Mouse (Mus musculus) MEL (cell line): ENCODE data around the gene Apbb2. TPM values are rescaled to one million over a fixed set of nuclear protein-coding genes. Genes with fewer than 3 reads are reported as not detected.

Experiments used
- DNase-seq: peaks from one replicate; pipeline ENCODE4 v3.0.0; 2011; ENCODE audit warnings: low read depth, low spot score
- H3K27ac ChIP-seq: 2 replicates; pipeline ENCODE4 v1.5.1; 2012; ENCODE audit warnings: low read depth, mild to moderate bottlenecking, control low read depth, low read length, moderate library complexity; ENCODE audit not compliant: control insufficient read depth
- H3K27me3 ChIP-seq, 2 experiments: fragments of 150-350 bp in 1 of 2; sonication (generic) in 1 of 2; 2 replicates each; pipeline ENCODE4 v1.6.1; 2012; ENCODE audit warnings: low read length in 2 of 2, mild to moderate bottlenecking in 2 of 2, improper control_type of control experiment in 1 of 2, moderate library complexity in 1 of 2; ENCODE audit not compliant: insufficient read depth in 2 of 2, control insufficient read depth in 1 of 2
- H3K36me3 ChIP-seq, 2 experiments: 2 replicates each; pipeline ENCODE4 v1.6.1; 2012 to 2014; ENCODE audit warnings: low read length in 2 of 2, improper control_type of control experiment in 1 of 2, inconsistent platforms in 1 of 2, mild to moderate bottlenecking in 1 of 2; ENCODE audit not compliant: insufficient read depth in 2 of 2, control insufficient read depth in 1 of 2
- H3K4me1 ChIP-seq, 2 experiments: fragments of 150-350 bp in 1 of 2; sonication (generic) in 1 of 2; 2 replicates each; pipeline ENCODE4 v1.6.1; 2012; ENCODE audit warnings: low read length in 2 of 2, improper control_type of control experiment in 1 of 2, mild to moderate bottlenecking in 1 of 2; ENCODE audit not compliant: insufficient read depth in 2 of 2, control insufficient read depth in 1 of 2
- H3K4me3 ChIP-seq, 2 experiments: fragments of 150-350 bp in 1 of 2; sonication (generic) in 1 of 2; 2 replicates each; pipeline ENCODE4 v1.5.1; 2012; ENCODE audit warnings: low read depth in 2 of 2, low read length in 2 of 2, mild to moderate bottlenecking in 2 of 2, moderate library complexity in 2 of 2, control low read depth in 1 of 2, improper control_type of control experiment in 1 of 2; ENCODE audit not compliant: control insufficient read depth in 1 of 2, insufficient read depth in 1 of 2
- H3K79me2 ChIP-seq: 2 replicates; pipeline ENCODE4 v1.6.1; 2012; ENCODE audit warnings: mild to moderate bottlenecking, low read length, moderate library complexity; ENCODE audit not compliant: control insufficient read depth, poor library complexity, insufficient read depth
- H3K9ac ChIP-seq: 2 replicates; pipeline ENCODE4 v1.6.1; 2012; ENCODE audit warnings: low read depth, mild to moderate bottlenecking, control low read depth, low read length, moderate library complexity; ENCODE audit not compliant: control insufficient read depth, poor library complexity, severe bottlenecking
- H3K9me3 ChIP-seq: fragments of 150-350 bp; sonication (generic); replicated peaks from 2 replicates; pipeline ENCODE4 v1.6.1; 2012; ENCODE audit warnings: mild to moderate bottlenecking, low read length, improper control_type of control experiment, moderate library complexity; ENCODE audit not compliant: insufficient read depth
- CHD1 ChIP-seq: IDR thresholded peaks from 2 replicates; pipeline ENCODE4 v1.6.1; 2012; ENCODE audit warnings: low read depth, mild to moderate bottlenecking, inconsistent platforms, low read length, improper control_type of control experiment
- E2F4 ChIP-seq: IDR thresholded peaks from 2 replicates; pipeline ENCODE4 v1.6.1; 2011; ENCODE audit warnings: low read depth, low read length, improper control_type of control experiment, borderline replicate concordance
- ELF1 ChIP-seq: IDR thresholded peaks from 2 replicates; pipeline ENCODE4 v1.6.1; 2014; ENCODE audit warnings: low read depth, mild to moderate bottlenecking, inconsistent platforms, low read length, improper control_type of control experiment, moderate library complexity
- EP300 ChIP-seq, 2 experiments: IDR thresholded peaks; 2 replicates each; pipeline ENCODE4 v1.6.1; 2011; ENCODE audit warnings: improper control_type of control experiment in 2 of 2, low read length in 2 of 2, low read depth in 1 of 2, mild to moderate bottlenecking in 1 of 2
- ETS1 ChIP-seq: IDR thresholded peaks from 2 replicates; pipeline ENCODE4 v1.6.1; 2012; ENCODE audit warnings: low read depth, mild to moderate bottlenecking, inconsistent platforms, low read length, improper control_type of control experiment, moderate library complexity
- GABPA ChIP-seq: IDR thresholded peaks from 2 replicates; pipeline ENCODE4 v1.6.1; 2012; ENCODE audit warnings: low read depth, mild to moderate bottlenecking, inconsistent platforms, low read length, improper control_type of control experiment, moderate library complexity
- HCFC1 ChIP-seq: IDR thresholded peaks from 2 replicates; pipeline ENCODE4 v1.6.1; 2012; ENCODE audit warnings: low read depth, mild to moderate bottlenecking, inconsistent platforms, low read length, improper control_type of control experiment, moderate library complexity
- JUND ChIP-seq: IDR thresholded peaks from 2 replicates; pipeline ENCODE4 v1.6.1; 2011; ENCODE audit warnings: low read depth, mild to moderate bottlenecking, improper control_type of control experiment, low read length
- KAT2A ChIP-seq: conservative IDR thresholded peaks from 2 replicates; pipeline ENCODE4 v1.6.1; 2012; ENCODE audit warnings: low read depth, low read length, improper control_type of control experiment, inconsistent platforms
- MAFK ChIP-seq: IDR thresholded peaks from 2 replicates; pipeline ENCODE4 v1.6.1; 2011; ENCODE audit warnings: low read depth, mild to moderate bottlenecking, low read length, improper control_type of control experiment, borderline replicate concordance
- MAX ChIP-seq: IDR thresholded peaks from 2 replicates; pipeline ENCODE4 v1.6.1; 2011; ENCODE audit warnings: low read length, improper control_type of control experiment
- MAZ ChIP-seq: IDR thresholded peaks from 2 replicates; pipeline ENCODE4 v1.6.1; 2012; ENCODE audit warnings: low read depth, mild to moderate bottlenecking, inconsistent platforms, low read length, improper control_type of control experiment
- MYC ChIP-seq: IDR thresholded peaks from 2 replicates; pipeline ENCODE4 v1.6.1; 2011; ENCODE audit warnings: low read depth, mild to moderate bottlenecking, low read length, improper control_type of control experiment, moderate library complexity
- NELFE ChIP-seq: IDR thresholded peaks from 2 replicates; pipeline ENCODE4 v1.6.1; 2011; ENCODE audit warnings: low read depth, low read length, improper control_type of control experiment
- POLR2A ChIP-seq, 2 experiments: IDR thresholded peaks; 2 replicates each; pipeline ENCODE4 v1.6.1; 2011 to 2012; ENCODE audit warnings: low read length in 2 of 2, mild to moderate bottlenecking in 2 of 2, control low read depth in 1 of 2, improper control_type of control experiment in 1 of 2, low read depth in 1 of 2, moderate library complexity in 1 of 2; ENCODE audit not compliant: control insufficient read depth in 1 of 2, insufficient read depth in 1 of 2, poor library complexity in 1 of 2
- POLR2AphosphoS2 ChIP-seq: IDR thresholded peaks from 2 replicates; pipeline ENCODE4 v1.6.1; 2011; ENCODE audit warnings: low read length, improper control_type of control experiment
- RCOR1 ChIP-seq: IDR thresholded peaks from 2 replicates; pipeline ENCODE4 v1.6.1; 2012; ENCODE audit warnings: low read depth, mild to moderate bottlenecking, inconsistent platforms, low read length, improper control_type of control experiment
- TAL1 ChIP-seq: IDR thresholded peaks from 2 replicates; pipeline ENCODE4 v1.6.1; 2012; ENCODE audit warnings: mild to moderate bottlenecking, inconsistent platforms, low read length, moderate library complexity, mixed read lengths
- TBP ChIP-seq: IDR thresholded peaks from 2 replicates; pipeline ENCODE4 v1.8.0; 2011; ENCODE audit warnings: low read depth, low read length, improper control_type of control experiment
- TCF12 ChIP-seq: IDR thresholded peaks from 2 replicates; pipeline ENCODE4 v1.6.1; 2014; ENCODE audit warnings: low read depth, mild to moderate bottlenecking, inconsistent platforms, low read length, improper control_type of control experiment, moderate library complexity
- UBTF ChIP-seq: IDR thresholded peaks from 2 replicates; pipeline ENCODE4 v1.6.1; 2012; ENCODE audit warnings: low read depth, mild to moderate bottlenecking, inconsistent platforms, low read length, improper control_type of control experiment, moderate library complexity, borderline replicate concordance; ENCODE audit not compliant: insufficient read depth
- USF1 ChIP-seq: IDR thresholded peaks from 2 replicates; pipeline ENCODE4 v1.6.1; 2014; ENCODE audit warnings: low read depth, mild to moderate bottlenecking, inconsistent platforms, low read length, improper control_type of control experiment, moderate library complexity
- ZC3H11A ChIP-seq: IDR thresholded peaks from 2 replicates; pipeline ENCODE4 v1.6.1; 2012; ENCODE audit warnings: low read depth, mild to moderate bottlenecking, inconsistent platforms, low read length, improper control_type of control experiment
- ZKSCAN1 ChIP-seq: IDR thresholded peaks from 2 replicates; pipeline ENCODE4 v1.6.1; 2012; ENCODE audit warnings: low read depth, mild to moderate bottlenecking, inconsistent platforms, low read length, improper control_type of control experiment, moderate library complexity
- ZNF384 ChIP-seq: IDR thresholded peaks from 2 replicates; pipeline ENCODE4 v1.6.1; 2012; ENCODE audit warnings: low read depth, mild to moderate bottlenecking, inconsistent platforms, low read length, improper control_type of control experiment
- polyA plus RNA-seq, 2 experiments: library from polyadenylated mRNA; stranded (reverse) in 1 of 2; unstranded in 1 of 2; fragments of >175 nt in 1 of 2; fragments of >200 nt in 1 of 2; gene quantifications; 2 replicates each; pipeline versions ENCODE4 v1.2.1 to v1.2.4; 2012; ENCODE audit warnings: low replicate concordance in 2 of 2, low read depth in 1 of 2; ENCODE audit not compliant: insufficient read length in 2 of 2, insufficient read depth in 1 of 2, missing spikeins in 1 of 2
- total RNA-seq: library from RNA; depleted of rRNA; stranded (reverse); fragments of 300-350 nt; gene quantifications from 2 replicates; pipeline ENCODE4 v1.2.3, GENCODE M21; 2012

Apbb2 gene
- total and polyA plus RNA-seq, 3 experiments = not detected

DNA sequence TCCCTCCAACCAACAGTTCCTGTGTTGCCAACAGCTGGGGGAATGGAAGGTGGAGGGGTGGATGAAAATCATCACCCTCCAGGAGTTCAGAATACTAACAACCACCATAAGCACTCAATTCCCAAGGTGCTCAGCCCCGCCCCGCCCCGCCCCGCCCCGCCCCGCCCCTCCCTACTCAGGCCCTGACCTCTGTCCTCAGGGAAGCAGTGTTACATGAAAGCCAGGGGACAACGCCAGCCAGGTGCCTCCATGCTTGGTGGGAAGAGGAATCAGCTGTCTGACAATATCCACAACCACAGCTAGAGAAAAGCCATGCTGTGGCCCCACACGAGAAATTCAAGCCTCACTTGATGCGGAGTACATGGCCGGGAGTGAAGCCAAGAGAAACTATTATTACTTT is 276.7 kb downstream of the Apbb2 start:
- Histone ChIP-seq H3K4me3 (no peak overlapping the region), H3K36me3 (no peaks in the 10 kb centered on the region), H3K27me3 (no peaks in the 10 kb centered on the region), H3K9ac (no peak overlapping the region)
- TF ChIP-seq E2F4 = no peak
- TF ChIP-seq ZC3H11A = no peak
- TF ChIP-seq KAT2A = no peak
- TF ChIP-seq TAL1 = no peak
- TF ChIP-seq ZNF384 = no peak
- TF ChIP-seq ZKSCAN1 = no peak
- no peak for TF ChIP-seq RCOR1
- no peak for TF ChIP-seq TCF12
- TF ChIP-seq MAFK = no peak
- TF ChIP-seq NELFE = no peak
- TF ChIP-seq TBP = no peak
- no peak for TF ChIP-seq MYC
- TF ChIP-seq EP300 (IDR thresholded peaks at IDR 0.05; ENCODE audit: low read depth in 1 of 2, low read length in 2 of 2) = no peak
- TF ChIP-seq ELF1 = no peak
- TF ChIP-seq POLR2A (IDR thresholded peaks at IDR 0.05; ENCODE audit: control insufficient read depth in 1 of 2, insufficient read depth in 1 of 2, low read depth in 1 of 2, low read length in 2 of 2, poor library complexity in 1 of 2) = no peak
- TF ChIP-seq, all 39 proteins: peak for 0
- DNase-seq = no peak
- Histone ChIP-seq H3K79me2 (no peaks in the 10 kb centered on the region), H3K9me3 (no peaks in the 10 kb centered on the region), H3K4me1 (no peaks in the 10 kb centered on the region), H3K27ac (no peak overlapping the region)

DNA sequence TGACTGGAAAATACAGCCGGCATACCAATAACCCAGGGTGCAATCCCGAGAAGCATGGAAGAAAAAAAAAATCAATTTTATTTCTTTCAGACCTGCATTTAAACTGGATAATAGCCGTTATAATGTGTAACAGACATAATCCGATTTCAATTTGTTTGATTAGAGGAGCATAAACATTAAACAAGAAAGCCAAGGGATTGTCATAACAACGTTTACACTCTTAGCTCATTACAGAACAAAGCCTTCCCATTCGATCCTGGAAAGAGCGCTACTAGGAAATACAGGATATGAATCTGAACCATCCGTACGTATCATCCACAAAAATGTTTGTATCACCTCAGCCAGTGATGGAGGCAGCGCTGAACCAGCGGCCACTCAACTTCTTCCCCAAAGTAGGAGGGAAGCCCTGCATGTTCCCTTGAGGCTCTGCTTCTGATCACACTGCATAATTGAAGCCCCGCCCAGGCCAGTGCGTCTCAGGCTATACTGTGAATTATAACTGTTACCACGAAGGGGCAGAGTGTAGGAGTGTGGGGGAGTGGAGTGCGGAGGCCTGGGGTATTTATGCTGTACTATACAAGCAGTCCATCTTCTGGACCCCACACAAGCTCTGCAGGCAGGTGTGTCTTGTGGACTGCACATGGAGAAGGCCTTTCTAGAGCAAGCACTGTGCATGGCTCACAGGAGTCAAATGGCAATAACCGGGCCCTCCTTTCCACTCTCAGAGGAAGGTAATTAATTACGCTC is 278.1 kb downstream of the Apbb2 start:
- Histone ChIP-seq H3K9me3 (no peaks in the 10 kb centered on the region), H3K4me3 (no peak overlapping the region), H3K9ac (no peak overlapping the region), H3K36me3 (no peaks in the 10 kb centered on the region), H3K79me2 (no peaks in the 10 kb centered on the region)
- DNase-seq = no peak
- TF ChIP-seq POLR2A (IDR thresholded peaks at IDR 0.05; ENCODE audit: control insufficient read depth in 1 of 2, insufficient read depth in 1 of 2, low read depth in 1 of 2, low read length in 2 of 2, poor library complexity in 1 of 2) = no peak
- no peak for TF ChIP-seq MAZ
- no peak for TF ChIP-seq ETS1
- TF ChIP-seq UBTF = no peak
- TF ChIP-seq MAX = no peak
- no peak for TF ChIP-seq HCFC1
- TF ChIP-seq ZKSCAN1 = no peak
- TF ChIP-seq E2F4 = no peak
- no peak for TF ChIP-seq KAT2A
- no peak for TF ChIP-seq POLR2AphosphoS2
- no peak for TF ChIP-seq ZNF384
- no peak for TF ChIP-seq GABPA
- no peak for TF ChIP-seq JUND
- no peak for TF ChIP-seq USF1
- TF ChIP-seq CHD1 = no peak
- no peak for TF ChIP-seq RCOR1
- TF ChIP-seq MYC = no peak
- TF ChIP-seq, all 39 proteins: peak for 0
- no peaks in the 10 kb centered on the region for H3K4me1 ChIP-seq
- H3K27ac ChIP-seq = no peak overlapping the region
- H3K27me3 ChIP-seq = no peaks in the 10 kb centered on the region
